Mouse (Mus musculus): Measurements from ENCODE around the gene Usp21. TPM values are rescaled to one million over a fixed set of nuclear protein-coding genes. Genes with fewer than 3 reads are reported as not detected.

Usp21 gene
- polyA plus RNA-seq, 1 experiment: 47.8 TPM

DNA sequence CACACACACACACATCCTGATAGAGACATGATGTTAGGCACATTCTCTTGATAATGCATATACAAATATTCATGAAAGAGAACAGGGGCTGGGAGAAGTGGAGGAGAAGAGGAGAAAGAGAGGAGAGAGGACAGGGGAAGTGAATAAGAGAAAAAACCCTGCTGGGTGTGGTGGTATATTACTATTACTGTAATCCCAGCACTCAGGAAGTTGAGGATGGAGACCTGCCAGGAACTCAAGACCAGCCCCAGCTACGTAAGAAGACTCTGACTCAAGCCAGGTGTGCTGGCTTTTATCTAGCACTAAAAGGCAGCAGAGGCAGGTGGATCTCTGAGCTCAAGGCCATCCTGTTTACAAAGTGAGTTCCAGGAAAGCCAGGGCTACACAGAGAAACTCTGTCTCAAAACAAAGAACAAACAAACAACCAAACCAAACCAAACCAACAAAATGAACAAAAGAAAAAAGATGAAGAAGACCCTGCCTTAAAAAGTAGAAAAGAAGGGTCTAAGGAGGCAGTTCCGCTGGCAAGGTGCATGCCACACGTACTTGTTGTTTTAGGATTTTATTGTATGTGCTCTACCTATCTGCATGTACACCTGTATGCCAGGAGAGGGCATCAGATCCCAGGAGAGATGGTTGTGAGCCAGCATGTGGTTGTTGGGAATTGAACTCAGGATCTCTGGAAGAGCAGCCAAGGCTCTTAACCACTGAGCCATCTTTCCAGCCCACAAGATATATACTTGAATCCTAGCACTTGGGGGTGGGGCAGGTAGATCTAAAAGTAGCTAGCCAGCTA, 23.9 kb downstream of the Usp21 start:
- Histone ChIP-seq H3K36me3 (ENCODE audit: control insufficient read depth, insufficient read depth, low read length) (no peaks in the 10 kb centered on the region), H3K27ac (ENCODE audit: insufficient read depth, low read depth, low read length) (peak overlapping the region; percentile 52; the same call in 1 of the 2 replicates), H3K4me3 (ENCODE audit: insufficient read depth, low read depth, low read length) (no peak overlapping the region), H3K27me3 (replicated peaks; ENCODE audit: control insufficient read depth, insufficient read depth, low read length) (no peaks in the 10 kb centered on the region), H3K4me1 (ENCODE audit: control insufficient read depth, insufficient read depth, low read length) (no peaks in the 10 kb centered on the region; the same call in 1 of the 2 replicates)
- DNase-seq: no peak
- TF ChIP-seq CTCF (conservative IDR thresholded peaks at IDR 0.05; ENCODE audit: insufficient read depth, insufficient read length, low read depth, low read length) (peak; percentile 34), POLR2A (IDR thresholded peaks at IDR 0.05; ENCODE audit: low read depth, low read length) (no peak)
- WGBS: 82% methylated on average over 3 of the region's 3 CpGs

- Histone ChIP-seq H3K4me1 (ENCODE audit: control insufficient read depth, insufficient read depth, low read length) (no peaks in the 10 kb centered on the region; the same call in 1 of the 2 replicates), H3K27me3 (replicated peaks; ENCODE audit: control insufficient read depth, insufficient read depth, low read length) (no peaks in the 10 kb centered on the region), H3K36me3 (ENCODE audit: control insufficient read depth, insufficient read depth, low read length) (no peaks in the 10 kb centered on the region), H3K27ac (ENCODE audit: insufficient read depth, low read depth, low read length) (peak overlapping the region; percentile 8; the same call in 1 of the 2 replicates), H3K4me3 (ENCODE audit: insufficient read depth, low read depth, low read length) (no peak overlapping the region)
- TF ChIP-seq CTCF (conservative IDR thresholded peaks at IDR 0.05; ENCODE audit: insufficient read depth, insufficient read length, low read depth, low read length) (no peak), POLR2A (IDR thresholded peaks at IDR 0.05; ENCODE audit: low read depth, low read length) (no peak)
- 0% methylated on average over 2 of the region's 2 CpGs for WGBS
- peak; percentile 73 for DNase-seq
Measured at GRCm38 (mm10) chr1:171263185-171263611, 24.6 kb downstream of the Usp21 start.

- H3K4me1 ChIP-seq (ENCODE audit: control insufficient read depth, insufficient read depth, low read length): no peaks in the 10 kb centered on the region; the same call in 1 of the 2 replicates
Measured at GRCm38 (mm10) chr1:171262594-171263130, 25.1 kb downstream of the Usp21 start.

GRCm38 (mm10) chr1:171260316-171260715, 27.5 kb downstream of the Usp21 start:
- no peaks in the 10 kb centered on the region; the same call in 1 of the 2 replicates for H3K4me1 ChIP-seq (ENCODE audit: control insufficient read depth, insufficient read depth, low read length)
- DNase-seq: peak; percentile 40
- H3K27ac ChIP-seq (ENCODE audit: insufficient read depth, low read depth, low read length): no peak overlapping the region
- H3K36me3 ChIP-seq (ENCODE audit: control insufficient read depth, insufficient read depth, low read length): no peaks in the 10 kb centered on the region
- 60% methylated on average over 3 of the region's 3 CpGs for WGBS
- H3K27me3 ChIP-seq (replicated peaks; ENCODE audit: control insufficient read depth, insufficient read depth, low read length): no peaks in the 10 kb centered on the region
- no peak overlapping the region for H3K4me3 ChIP-seq (ENCODE audit: insufficient read depth, low read depth, low read length)
- no peak for TF ChIP-seq POLR2A (IDR thresholded peaks at IDR 0.05; ENCODE audit: low read depth, low read length)
- TF ChIP-seq CTCF (conservative IDR thresholded peaks at IDR 0.05; ENCODE audit: insufficient read depth, insufficient read length, low read depth, low read length): no peak

More at GRCm38 (mm10) chr1:171262594-171263130, 25.1 kb downstream of the Usp21 start:
- H3K27me3 ChIP-seq (replicated peaks; ENCODE audit: control insufficient read depth, insufficient read depth, low read length): no peaks in the 10 kb centered on the region
- H3K27ac ChIP-seq (ENCODE audit: insufficient read depth, low read depth, low read length): peak overlapping the region; percentile 85
- DNase-seq: peak; percentile 86
- 5% methylated on average over 8 of the region's 8 CpGs for WGBS
- no peak for TF ChIP-seq POLR2A (IDR thresholded peaks at IDR 0.05; ENCODE audit: low read depth, low read length)
- no peak for TF ChIP-seq CTCF (conservative IDR thresholded peaks at IDR 0.05; ENCODE audit: insufficient read depth, insufficient read length, low read depth, low read length)
- no peaks in the 10 kb centered on the region for H3K36me3 ChIP-seq (ENCODE audit: control insufficient read depth, insufficient read depth, low read length)
- H3K4me3 ChIP-seq (ENCODE audit: insufficient read depth, low read depth, low read length): no peak overlapping the region

- WGBS: 88% methylated on average over 17 of the region's 17 CpGs
- Histone ChIP-seq H3K27me3 (replicated peaks; ENCODE audit: control insufficient read depth, insufficient read depth, low read length) (no peaks in the 10 kb centered on the region), H3K4me3 (ENCODE audit: insufficient read depth, low read depth, low read length) (no peak overlapping the region), H3K27ac (ENCODE audit: insufficient read depth, low read depth, low read length) (no peak overlapping the region), H3K36me3 (ENCODE audit: control insufficient read depth, insufficient read depth, low read length) (no peaks in the 10 kb centered on the region), H3K4me1 (ENCODE audit: control insufficient read depth, insufficient read depth, low read length) (no peaks in the 10 kb centered on the region; the same call in 1 of the 2 replicates)
- TF ChIP-seq CTCF (conservative IDR thresholded peaks at IDR 0.05; ENCODE audit: insufficient read depth, insufficient read length, low read depth, low read length): no peak
- TF ChIP-seq POLR2A (IDR thresholded peaks at IDR 0.05; ENCODE audit: low read depth, low read length): no peak
- DNase-seq: no peak
Measured at GRCm38 (mm10) chr1:171258921-171259320, 28.9 kb downstream of the Usp21 start.

- Histone ChIP-seq H3K4me3 (ENCODE audit: insufficient read depth, low read depth, low read length) (no peak overlapping the region), H3K4me1 (ENCODE audit: control insufficient read depth, insufficient read depth, low read length) (no peaks in the 10 kb centered on the region; the same call in 1 of the 2 replicates), H3K36me3 (ENCODE audit: control insufficient read depth, insufficient read depth, low read length) (no peaks in the 10 kb centered on the region), H3K27ac (ENCODE audit: insufficient read depth, low read depth, low read length) (no peak overlapping the region), H3K27me3 (replicated peaks; ENCODE audit: control insufficient read depth, insufficient read depth, low read length) (no peaks in the 10 kb centered on the region)
- TF ChIP-seq POLR2A (IDR thresholded peaks at IDR 0.05; ENCODE audit: low read depth, low read length): no peak
- TF ChIP-seq CTCF (conservative IDR thresholded peaks at IDR 0.05; ENCODE audit: insufficient read depth, insufficient read length, low read depth, low read length): no peak
- DNase-seq: no peak
- WGBS: 83% methylated on average over 9 of the region's 9 CpGs
Measured at GRCm38 (mm10) chr1:171257781-171258180, 30.0 kb downstream of the Usp21 start.

GRCm38 (mm10) chr1:171256937-171257548, 30.7 kb downstream of the Usp21 start:
- H3K4me3 ChIP-seq (ENCODE audit: insufficient read depth, low read depth, low read length): no peak overlapping the region
- DNase-seq: peak; percentile 74

More at GRCm38 (mm10) chr1:171256937-171257548, 30.7 kb downstream of the Usp21 start:
- Histone ChIP-seq H3K27ac (ENCODE audit: insufficient read depth, low read depth, low read length) (no peak overlapping the region), H3K27me3 (replicated peaks; ENCODE audit: control insufficient read depth, insufficient read depth, low read length) (no peaks in the 10 kb centered on the region), H3K36me3 (ENCODE audit: control insufficient read depth, insufficient read depth, low read length) (no peaks in the 10 kb centered on the region), H3K4me1 (ENCODE audit: control insufficient read depth, insufficient read depth, low read length) (no peaks in the 10 kb centered on the region)
- TF ChIP-seq CTCF (conservative IDR thresholded peaks at IDR 0.05; ENCODE audit: insufficient read depth, insufficient read length, low read depth, low read length): peak; percentile 70
- no peak for TF ChIP-seq POLR2A (IDR thresholded peaks at IDR 0.05; ENCODE audit: low read depth, low read length)
- WGBS: 61% methylated on average over 15 of the region's 15 CpGs

Data from kidney, adult 2 months (tissue).